Mouse (Mus musculus) liver, postnatal 0 days (tissue): Measurements from ENCODE around the gene Trim17.

Source experiments
- CTCF ChIP-seq: sonication (generic); IDR thresholded peaks from 2 replicates; pipeline ENCODE4 v1.5.1; 2016; ENCODE audit warnings: antibody characterized with exemption, low read depth
- EP300 ChIP-seq: IDR thresholded peaks from 2 replicates; pipeline ENCODE4 v1.6.1; 2016; ENCODE audit warnings: antibody characterized with exemption, low read depth, mild to moderate bottlenecking

- no peak for TF ChIP-seq EP300
- no peak for TF ChIP-seq CTCF
Measured at GRCm38 (mm10) chr11:58964216-58964615, 9.7 kb downstream of the Trim17 start.
